Mouse (Mus musculus) layer of hippocampus, adult 9-11 months (tissue): Measurements from ENCODE around the gene Agbl1.

Source experiments
- DNase-seq: peaks from one replicate; pipeline ENCODE4 v3.0.0; 2022

Agbl1 gene

DNA sequence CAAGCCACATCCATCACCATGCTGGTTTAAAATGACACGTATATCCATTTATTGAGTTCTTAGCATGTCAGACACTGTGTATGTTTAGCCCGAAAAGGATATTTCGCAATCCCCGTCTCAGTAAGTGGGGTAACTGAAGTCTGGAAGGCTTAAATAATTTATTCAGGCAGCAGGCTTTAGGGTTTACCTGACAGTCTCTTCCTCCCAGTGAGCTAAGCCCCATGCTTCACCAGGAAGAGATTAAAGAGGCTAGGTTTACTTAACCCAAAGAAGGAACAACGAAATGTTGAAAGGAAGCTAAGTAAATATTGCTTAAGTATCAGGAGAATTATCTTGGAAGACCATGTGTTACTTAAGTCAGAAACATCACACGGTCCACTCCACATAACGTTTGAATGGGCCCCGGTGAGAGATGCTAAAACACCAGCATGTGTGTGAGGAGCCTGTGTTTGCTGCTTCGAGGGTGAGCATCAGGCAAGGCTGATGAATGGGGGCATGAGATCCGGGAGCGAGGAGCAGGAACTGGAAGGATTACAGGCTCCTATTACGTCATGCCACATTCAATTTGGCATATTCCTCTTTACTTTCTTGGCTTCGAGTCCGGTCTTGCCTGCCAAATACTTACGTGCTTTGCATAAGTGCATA is 162.7 kb downstream of the Agbl1 start:
- DNase-seq = no peak

DNA sequence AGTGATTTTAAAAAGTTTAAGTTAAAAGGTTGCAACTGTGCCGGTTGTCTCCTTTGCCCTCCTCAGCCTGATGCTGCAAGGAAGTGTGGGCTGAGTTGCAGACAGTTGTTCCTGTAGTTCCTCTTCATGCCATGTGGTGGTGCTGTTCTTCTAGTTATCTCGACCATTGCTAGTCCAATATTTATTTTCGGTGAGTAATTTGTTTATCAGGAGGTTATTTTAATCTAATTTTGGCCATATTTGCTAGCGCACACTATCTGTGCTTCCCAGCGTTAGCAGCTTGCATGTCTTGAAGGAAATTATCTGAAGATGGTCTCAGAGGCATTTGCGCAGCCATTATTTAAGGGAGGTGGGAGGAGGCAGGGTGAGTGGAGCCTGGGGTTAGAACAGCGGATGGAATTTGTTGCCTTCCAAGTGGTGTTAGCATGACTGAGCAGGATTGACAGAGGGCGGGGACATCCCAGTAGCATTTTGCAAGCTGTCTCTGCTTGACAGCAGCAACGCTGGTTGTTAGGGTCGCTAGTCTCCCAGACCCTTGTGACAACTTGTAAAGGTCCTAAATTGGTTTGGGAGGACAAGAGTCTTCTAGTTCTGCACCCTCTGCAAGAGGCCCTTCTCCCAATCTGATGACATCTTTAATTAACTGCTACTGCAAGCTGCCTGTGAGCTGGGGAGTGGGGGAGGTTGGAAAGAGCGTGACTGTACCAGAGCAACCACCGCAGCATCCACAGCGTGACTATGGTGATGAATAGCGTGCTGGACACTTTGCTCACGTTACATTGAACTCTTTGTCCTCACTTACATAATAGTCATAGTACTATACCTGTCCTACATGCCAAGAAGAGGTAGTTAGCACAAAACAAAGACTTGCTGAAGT is 163.5 kb downstream of the Agbl1 start:
- peak; percentile 74 for DNase-seq

DNA sequence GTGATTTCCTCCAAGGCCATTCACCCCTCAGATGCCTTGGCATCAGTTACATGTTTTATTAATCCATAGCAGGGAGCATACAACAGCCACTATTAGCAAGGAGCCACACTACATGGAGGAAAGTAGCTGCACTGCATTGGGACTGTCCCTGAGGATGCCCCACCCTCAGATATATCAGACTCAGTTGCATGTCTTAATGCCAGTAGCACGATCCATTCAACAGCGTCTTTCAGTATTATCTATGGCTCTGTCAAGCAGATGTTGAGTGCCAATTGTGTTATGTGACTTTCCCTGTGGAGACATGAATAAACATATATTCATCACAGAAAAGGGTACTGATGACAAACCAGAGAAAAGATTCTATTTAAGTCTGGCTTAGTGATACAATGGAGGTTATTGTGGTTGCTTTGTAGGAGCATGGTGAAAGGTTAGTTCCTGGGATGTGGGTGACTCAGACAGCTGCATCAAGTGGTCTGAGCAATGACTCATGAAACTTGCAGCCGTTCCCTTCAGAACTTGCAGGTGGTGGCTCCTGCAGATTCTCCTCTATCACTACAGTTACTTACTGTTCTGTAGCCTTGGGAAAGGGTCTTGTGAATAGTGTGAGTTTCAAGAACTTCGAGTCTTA is 178.4 kb downstream of the Agbl1 start:
- DNase-seq = no peak

DNA sequence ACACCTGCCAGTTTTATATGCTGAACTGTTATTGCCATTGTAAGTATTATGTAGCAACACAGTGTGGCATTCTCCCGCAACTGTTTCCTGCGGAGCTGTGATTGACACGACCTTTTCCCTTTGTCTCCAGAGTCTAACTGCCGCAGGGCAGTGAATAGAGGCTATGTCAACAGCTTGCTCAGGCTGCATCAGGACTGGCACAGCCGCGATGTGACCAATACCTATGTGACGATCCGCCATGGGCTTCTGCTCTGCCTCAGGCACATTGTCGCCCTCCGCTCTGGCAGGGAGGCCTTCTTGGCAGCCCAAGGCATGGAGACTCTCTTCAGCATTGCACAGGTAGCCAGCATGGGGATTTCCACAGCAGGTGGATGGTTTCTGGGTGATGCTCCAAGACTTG is 179.3 kb downstream of the Agbl1 start:
- no peak for DNase-seq

DNA sequence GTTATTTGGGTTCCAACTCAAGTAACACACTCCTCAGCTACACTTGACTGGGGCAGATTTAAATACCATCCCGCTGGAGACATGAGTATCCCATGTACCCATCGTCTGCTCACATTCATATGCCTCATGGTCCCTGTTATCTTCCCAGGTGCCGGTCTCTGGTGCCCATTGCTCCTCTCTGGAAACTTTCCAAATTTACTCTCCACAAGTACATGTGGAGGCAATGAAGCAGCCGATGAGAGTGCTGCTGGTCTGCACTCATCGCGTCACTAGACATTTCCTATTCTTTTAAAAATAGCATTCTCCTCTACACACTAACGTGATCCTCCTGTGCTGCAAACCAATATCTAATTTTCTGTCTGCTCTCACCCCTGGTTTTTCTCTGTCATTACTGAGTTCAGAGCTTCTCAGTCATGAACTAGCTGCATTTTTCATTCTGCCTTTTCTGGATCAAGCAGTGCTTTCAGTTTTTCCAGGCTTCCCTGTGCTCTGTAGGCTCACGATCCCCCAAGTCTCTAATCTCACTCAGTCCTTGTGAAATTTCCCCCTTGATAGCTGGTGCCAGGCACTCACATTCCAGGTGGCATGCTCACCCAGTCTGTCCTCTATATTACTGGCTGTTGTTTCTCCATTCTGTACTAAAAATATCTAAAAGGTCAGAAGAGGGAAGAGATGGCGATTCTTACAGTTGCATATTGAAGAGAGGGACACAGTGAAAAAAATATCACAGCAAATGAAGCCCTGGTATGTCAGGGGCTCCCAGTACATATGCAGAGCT is 180.9 kb downstream of the Agbl1 start:
- no peak for DNase-seq

DNA sequence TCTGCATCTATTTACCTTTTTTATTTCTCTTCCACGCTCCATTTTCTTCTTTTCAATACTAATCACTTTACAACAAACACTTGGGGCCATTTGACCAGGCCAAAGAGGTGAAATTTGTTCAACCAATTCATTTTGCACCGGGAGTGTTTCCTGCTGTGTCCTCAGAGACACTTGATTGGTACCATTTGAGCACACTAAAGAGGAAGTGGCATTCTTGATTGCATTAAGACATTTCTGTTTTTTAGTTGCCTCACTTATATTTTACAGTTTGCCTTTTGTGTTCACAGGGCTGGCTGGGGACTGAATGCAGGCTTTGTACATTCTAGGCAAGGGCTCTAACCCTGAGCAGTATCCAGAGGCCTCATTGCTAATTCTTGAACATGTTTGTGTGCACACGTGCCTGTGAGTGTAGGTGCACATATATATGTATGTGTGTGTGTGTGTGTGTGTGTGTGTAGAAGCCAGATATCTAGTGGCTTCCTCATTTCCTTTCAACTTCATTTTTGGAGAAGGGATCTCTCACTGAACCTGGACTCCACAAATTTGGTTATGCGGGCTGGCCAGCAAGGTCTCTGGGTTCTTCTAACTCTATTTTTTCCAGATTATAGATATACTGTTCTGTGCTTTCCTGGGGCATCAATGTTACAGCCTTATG is 182.4 kb downstream of the Agbl1 start:
- DNase-seq = no peak

DNA sequence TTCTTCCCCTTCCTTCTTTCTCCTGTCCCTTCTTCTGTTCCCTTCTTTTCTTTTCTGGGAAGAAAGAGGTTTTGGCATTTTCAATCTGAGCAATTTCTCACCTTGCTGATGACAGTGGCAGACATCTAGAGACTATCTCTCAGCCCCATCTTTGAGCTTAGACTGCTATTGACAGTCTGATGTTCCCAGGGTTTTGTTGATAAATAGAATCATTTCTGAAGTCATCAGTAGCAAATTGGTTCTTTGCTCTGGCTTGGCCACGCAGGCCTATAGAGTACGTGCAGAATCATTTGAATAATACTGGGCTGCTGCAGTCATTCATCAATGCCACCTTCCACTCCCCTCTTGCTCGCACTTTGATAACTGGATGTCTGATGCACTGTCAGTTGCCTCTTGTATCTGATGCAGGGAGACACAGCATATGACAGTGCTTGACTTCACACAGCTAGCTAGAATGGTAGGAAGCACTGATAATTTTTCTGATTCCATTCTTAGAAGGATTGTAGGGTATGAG is 186.5 kb downstream of the Agbl1 start:
- no peak for DNase-seq

DNA sequence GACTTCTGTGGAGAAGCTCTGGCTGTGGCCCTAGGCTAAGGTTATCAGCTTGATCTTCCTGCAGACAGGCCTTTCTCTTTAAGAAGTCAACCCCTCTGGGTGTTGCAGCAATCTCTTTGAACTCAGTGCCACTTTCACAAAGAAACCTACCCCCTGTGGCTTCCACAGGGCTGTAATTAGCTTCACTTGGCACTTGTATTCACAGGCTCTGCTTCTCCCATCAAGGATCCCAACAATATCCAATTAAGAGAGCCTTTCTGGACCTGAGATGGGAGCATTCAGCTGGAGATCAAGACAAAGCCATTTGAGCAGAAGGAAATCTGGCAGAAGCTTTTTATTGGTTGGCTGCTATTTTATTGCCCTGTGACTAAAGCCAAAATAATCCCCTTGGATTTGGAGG is 208.9 kb downstream of the Agbl1 start:
- DNase-seq = no peak

DNA sequence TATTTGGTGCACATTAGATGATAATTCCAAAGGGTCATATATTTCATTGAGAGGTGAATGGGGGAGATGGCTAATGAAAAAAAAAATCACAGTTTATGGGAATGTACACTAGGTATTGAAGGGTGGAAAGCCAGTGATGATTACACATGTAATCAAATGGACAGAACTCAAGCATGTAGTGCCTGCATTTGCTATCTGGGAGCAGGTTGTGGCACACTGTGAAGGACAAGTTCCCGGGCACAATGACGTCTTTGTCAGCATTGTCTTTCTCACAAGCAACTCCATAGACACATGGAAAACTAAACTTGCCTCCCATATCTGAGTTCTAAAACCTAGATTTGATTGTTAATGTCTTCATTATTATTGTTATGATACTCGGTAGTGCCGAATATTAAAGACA is 209.3 kb downstream of the Agbl1 start:
- DNase-seq = no peak

DNA sequence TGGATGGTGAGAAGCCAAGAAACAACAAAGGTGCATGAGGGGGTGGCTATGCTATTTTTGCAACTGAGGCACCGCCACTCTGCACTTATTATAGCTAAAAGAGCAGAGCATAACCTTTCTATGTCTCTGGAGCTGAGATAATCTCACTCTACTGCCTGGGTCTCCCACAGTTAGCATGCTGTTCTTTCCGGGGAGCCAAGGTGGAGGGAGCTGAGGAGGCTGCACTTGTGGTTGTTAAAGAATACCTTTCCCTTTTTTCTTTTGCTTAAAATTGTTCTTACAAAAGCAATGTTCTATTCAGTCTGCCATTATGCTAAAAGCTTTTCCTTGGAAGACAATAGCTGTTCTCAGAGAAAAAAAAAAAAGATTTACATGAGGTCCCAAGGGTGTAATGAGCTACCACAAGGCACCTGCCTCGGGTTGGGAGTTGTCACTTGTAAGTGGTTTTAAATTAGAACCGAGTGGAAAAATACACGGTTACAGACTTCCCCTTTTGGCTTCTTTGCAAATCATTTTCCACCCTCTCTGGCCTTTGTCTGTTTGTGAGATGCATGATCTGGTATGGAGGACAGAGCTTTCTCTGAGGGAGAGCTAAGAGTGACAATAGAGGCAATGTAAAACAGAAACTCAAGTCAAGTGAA is 232.8 kb downstream of the Agbl1 start:
- no peak for DNase-seq

DNA sequence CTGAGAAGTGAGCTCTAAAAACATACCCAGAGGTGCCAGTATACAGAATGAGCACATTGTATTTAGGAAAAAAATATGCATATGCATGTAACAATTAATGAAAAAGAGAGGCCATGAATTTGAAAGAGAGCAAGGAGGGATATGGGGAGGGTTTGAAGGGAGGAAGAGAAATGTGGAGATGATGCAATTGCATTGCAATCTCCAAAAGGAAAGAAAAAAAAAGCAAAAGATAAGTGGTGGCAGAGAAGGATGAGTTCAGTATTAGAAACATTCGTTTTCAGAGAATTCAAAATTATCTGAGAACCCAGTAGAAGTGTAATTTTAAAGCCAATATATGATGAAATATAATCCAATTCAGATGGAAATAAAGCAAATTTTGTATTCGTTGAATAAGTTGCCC is 236.7 kb downstream of the Agbl1 start:
- DNase-seq = no peak

DNA sequence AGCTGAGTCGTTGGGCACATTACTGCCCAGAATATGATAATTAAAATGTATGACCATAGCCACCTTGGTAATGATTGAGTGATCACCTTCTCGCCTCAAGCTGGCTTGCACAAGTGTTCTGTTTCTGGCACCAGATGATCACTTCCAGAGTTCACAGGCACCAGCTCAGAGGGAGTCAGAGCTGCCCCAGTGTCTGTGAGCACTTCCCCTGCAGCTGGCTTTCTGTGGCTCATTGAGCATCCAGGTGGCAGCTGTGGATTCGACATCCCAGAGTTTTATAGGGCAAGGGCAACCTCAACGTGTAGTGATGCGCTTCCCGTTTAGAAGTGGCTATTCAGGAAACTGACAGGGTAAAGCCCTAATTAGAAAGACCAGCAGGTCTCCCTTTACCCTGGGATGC is 244.5 kb downstream of the Agbl1 start:
- no peak for DNase-seq

DNA sequence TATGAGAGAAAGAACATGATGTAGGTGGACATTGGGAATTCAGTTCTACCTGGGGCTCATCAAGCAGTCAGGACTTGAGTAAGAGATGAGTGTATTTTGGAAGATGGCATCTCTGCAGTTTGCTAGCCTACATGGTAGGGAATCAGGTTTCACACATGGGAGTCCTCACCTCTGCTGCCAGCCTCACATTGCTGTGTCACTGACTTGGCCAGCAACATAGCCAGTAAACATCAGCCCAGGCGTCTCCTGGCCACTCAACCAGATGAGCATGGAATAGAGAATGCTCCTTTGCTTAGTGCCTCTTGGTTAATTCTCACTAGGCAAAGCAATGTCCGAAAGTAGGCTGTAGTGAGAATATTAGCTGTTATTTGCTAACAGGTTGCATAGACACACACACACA is 255.9 kb downstream of the Agbl1 start:
- no peak for DNase-seq

DNA sequence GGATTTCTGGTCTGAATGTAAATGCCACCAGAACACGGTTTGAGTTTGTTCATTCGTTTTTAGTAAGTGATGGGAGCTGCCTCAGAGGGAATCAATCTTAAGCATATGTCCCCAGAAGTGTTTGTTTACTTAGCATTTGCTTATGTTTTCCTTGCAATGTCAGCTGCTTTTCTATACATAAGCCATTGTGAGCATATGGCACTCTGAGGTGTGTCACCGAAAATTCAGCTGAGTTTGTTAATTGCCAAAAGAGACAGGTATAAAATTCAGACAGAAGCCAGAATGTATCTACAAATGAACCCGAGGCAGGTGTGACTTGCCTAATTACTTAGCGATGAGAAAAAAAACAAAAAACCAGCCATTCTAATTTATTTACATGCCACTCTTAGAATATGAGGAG is 257.8 kb downstream of the Agbl1 start:
- DNase-seq = no peak

DNA sequence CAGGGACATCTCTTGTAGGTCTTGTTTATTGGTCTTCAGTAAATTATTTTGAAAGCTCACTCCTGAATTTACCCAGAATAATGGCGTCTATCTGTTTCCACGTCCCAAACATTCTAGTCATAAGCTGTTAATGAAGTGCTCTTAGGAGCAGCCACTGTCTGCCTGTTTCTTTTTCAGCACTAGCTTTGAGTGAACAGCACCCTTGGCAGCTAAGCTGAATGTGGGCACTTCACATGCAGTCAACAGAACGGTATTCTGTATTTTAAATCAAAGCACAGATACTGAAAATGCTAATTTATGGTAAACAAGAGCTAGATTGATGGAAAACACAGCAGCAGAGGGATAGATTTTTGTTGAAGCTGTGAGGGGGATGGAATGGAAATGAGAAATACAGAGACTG is 294.6 kb downstream of the Agbl1 start:
- peak; percentile 21 for DNase-seq

DNA sequence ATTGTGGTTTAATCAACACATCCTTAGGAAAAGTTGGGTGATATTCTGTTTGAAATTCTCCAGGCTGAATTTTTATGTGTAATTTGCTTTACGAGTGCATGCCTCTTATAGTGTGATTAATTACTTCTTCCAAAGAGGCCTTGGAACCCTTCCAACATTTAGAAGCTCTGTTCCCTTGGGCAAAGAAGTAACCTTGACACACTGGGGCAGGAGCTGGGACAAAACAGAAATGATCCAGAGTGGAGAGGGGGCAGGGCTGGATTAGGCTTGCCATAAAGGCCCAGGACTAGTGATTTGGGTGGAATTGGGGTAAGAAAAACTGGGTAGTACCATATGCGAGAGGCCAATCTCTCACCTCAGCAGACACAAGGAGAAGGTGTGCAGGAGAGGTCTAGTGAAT is 316.8 kb downstream of the Agbl1 start:
- DNase-seq = no peak

DNA sequence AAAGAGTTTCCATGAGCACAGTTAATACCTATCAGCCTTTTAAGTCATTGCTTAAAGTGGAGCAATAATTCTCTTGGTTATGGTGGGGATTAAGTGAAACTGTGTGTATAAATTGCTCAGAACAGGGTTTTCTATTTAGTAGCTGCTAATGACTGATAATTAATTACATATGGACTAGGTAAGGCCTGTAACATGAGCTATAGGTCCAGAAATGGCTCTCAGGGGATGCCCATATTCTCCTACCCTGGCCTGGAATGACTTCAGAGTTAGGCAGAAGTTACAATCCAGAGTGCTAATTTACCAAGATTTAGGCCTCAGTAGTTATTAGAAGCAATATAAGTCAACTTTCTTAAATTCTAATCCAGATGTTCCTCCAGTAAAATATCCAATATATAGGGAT is 317.6 kb downstream of the Agbl1 start:
- no peak for DNase-seq

DNA sequence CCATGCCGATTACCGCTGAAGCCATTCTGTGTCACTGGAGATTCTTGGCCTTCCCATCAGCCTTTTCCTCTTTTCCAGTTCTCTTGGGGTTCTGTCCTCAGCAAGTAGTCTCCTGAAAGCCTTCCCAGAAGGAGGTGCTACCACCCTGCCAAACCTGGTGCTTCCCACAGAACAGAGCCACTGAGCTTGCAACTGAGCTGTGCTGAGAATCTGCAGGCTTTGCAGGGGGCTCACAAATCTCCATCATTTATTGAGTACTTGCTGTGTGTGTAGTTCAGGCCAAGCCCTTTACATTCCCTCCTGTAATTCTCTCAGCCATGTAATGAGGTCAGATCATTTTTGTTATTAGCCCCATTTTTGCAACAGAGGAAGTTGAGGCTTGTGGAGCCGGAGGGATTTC is 322.2 kb downstream of the Agbl1 start:
- no peak for DNase-seq

DNA sequence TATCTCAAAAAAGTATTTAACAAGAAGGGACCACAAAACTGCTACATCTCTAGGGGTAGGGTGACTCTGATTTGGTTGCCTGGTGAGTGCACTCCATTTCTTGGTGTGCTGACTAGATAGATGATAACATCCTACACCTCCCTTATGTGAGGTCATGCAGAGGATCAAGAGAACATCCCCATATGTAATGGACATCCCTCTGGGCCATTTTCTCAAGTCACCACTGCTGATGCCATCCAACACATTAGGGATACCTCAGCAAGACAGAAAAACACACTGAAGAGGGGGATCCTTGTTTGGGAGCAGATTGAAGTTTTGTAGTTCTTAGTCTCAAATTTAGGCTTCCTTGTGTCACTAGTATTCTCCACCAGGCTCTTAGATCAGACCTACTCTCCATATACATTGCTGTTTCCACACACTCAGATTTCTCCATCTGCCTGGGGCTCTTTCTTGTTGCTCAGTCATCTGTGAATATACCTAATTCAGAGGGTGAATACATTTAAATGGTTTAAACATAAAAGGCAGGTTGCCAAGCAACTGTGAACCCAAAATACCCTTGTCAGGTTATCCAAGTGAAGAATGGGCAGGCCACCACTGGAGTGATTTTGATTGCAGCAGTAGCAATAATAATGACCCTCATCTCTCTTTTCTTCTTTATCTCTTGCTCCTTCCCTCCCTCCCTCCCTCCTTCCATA is 331.0 kb downstream of the Agbl1 start:
- no peak for DNase-seq

DNA sequence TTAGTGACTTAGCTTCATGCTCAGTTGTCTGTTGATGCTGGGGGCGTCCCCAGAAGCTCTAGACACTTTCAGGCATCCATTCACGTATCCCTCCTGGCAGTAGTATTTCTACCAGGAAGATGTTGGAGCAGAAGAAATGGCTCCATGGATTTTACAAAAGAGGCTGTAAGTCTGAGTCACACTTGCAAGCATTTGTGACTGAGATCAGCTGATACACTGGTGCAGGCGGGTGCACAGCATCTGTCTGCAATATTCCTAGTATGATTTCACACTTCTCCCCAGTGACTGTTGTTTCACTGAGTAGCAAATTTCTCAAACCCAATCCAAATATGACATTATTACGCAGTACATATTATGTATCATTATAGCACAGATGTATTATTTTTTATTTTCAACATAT is 332.8 kb downstream of the Agbl1 start:
- DNase-seq = peak; percentile 13

DNA sequence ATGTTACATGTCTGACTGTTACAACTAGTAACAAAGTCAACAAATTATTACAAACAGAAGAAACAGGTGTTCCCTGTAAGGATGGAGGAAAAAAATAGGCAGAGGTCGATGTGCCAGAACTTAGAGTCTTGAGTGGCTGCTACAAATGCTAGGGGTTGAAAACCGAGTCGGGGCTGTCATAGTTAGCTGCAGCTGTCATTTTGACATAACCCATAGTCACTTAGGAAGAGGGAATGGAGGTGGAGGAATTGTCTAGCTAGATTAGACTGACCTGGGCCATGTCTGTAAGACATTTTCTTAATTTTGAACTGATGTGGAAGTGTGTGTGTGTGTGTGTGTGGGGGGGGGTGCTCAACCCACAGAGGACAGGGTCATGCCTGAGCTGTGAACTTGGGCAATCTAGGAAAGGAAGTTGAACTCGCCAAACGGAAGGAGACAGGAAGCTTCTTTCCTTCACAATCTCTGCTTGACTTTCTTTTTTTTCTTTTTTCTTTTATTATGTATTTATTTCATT is 364.9 kb downstream of the Agbl1 start:
- DNase-seq = no peak
